Mouse (Mus musculus) c-Kit-positive CD71-negative TER-119-negative erythroid progenitor cells, embryonic 14.5 days (primary cell): Measurements from ENCODE around the gene Tkt.

ENCODE experiments used
- DNase-seq: peaks from one replicate; pipeline ENCODE4 v3.0.0-alpha.2; 2013; ENCODE audit warnings: low read depth

The Tkt gene

GRCm38 (mm10) chr14:30622130-30622529, 74.0 kb downstream of the Tkt start:
- DNase-seq: no peak

DNA sequence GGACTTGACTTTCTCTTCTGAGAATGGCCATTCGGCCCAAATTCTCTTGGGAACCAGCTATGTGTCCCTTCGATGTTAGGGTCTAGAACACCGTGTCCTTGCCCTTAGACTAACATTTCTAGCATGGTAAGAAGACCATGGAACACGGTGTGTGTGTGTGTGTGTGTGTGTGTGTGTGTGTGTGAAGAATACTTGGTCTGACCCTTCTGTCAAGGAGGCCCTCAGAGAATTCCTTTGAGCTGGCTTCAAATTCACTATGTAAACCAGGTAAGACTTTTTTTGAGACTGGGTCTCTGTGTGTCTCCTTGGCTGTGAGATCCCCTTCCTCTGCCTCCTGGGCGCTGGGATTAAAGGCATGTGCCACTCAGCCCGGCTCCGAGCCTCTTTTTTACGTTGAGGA, 74.4 kb downstream of the Tkt start:
- no peak for DNase-seq
